Mouse (Mus musculus): Measurements from ENCODE around the gene Adgrg5.

DNA sequence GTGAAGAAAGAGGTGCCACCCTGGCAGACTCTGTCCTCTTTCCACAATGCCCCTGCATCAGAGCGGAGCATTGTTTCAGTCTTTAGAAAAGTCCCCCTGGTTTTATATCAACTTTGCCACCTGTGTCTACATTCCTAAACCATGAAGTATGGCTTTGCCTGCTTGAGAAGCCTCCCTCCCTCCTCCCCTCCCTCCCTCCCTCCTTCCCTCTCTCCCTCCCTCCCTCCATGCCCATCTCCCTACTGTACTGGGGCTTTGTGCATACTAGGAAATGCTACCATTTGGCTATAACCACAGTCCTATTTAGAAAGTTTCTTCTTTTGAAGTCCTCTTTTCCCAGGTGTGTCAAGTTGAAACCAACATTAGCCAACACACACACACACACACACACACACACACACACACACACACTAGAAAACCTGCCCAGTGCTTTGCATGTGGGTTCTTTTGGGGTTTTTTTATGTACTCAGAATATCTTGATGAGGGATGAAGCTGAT lies 32.6 kb downstream of the Adgrg5 start:
- no peak for TF ChIP-seq CTCF (conservative IDR thresholded peaks at IDR 0.05; ENCODE audit: insufficient read depth, insufficient read length, low read depth, low read length)
- TF ChIP-seq POLR2A (IDR thresholded peaks at IDR 0.05; ENCODE audit: low read depth, low read length) = no peak
